Mouse (Mus musculus) lung, adult 2 months (tissue): ENCODE measurements around the gene Dnlz.

Source experiments
- CTCF ChIP-seq: fragments of 200-500 bp; IDR thresholded peaks from 2 replicates; pipeline ENCODE4 v1.5.1; 2011; ENCODE audit warnings: mild to moderate bottlenecking, low read length, control low read depth; ENCODE audit not compliant: insufficient read depth
- POLR2A ChIP-seq: fragments of 200-500 bp; IDR thresholded peaks from 2 replicates; pipeline ENCODE4 v1.6.1; 2011; ENCODE audit warnings: low read depth, mild to moderate bottlenecking, control low read depth, low read length, borderline replicate concordance; ENCODE audit errors: extremely low read depth

- no peak for TF ChIP-seq CTCF
- TF ChIP-seq POLR2A = no peak
Measured at GRCm38 (mm10) chr2:26302005-26302503, 49.9 kb downstream of the Dnlz start.
